In the genomic region with DNA sequence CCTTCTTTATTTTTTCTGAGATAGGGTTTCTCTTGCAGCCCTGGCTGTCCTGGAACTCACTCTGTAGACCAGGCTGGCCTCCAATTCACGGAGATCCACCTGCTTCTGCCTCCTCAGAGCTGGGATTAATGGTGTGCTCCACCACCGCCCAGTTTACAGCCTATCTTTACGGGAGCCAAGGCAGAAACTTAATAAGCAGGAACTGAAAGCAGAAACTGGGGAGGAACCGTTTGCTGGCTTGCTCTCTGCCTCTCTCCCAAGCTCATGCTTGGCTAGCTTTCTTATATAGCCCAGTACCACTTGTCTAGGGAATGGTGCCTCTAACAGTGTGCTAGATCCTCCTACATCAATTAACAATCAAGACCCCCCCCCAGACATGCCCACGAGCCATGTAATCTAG, we compare ENCODE assay signal across 9 mouse cellular contexts. TPM values are rescaled to one million over a fixed set of nuclear protein-coding genes. Genes with fewer than 3 reads are reported as not detected.
DNase-seq lines count a peak whose midpoint lies in the region; ATAC-seq and TF ChIP-seq lines count a peak whose summit lies in the region.
"Had no signal": no experiment of that assay in that cellular context is flagged by ENCODE, and none has a peak within 500 bp of the region (broad histone marks: within the 10 kb centered on the region; RNA-seq: fewer than 3 reads in every experiment).

No protein-coding gene starts in this region.

- no peak overlapping the region for H3K27ac ChIP-seq in lung, embryonic 14.5 days (ENCODE audit: low read depth)
- no peak overlapping the region for H3K27ac ChIP-seq in limb, embryonic 11.5 days (replicated peaks; ENCODE audit: low read depth, low read length)
- H3K27ac ChIP-seq in neural tube, embryonic 13.5 days (replicated peaks), result no peak overlapping the region
- H3K27ac ChIP-seq: heart, adult 2 months had no signal

- H3K36me3 ChIP-seq in lung, embryonic 14.5 days (ENCODE audit: insufficient read depth), result peaks cover 5% of the 10 kb centered on the region
- peaks cover 2% of the 10 kb centered on the region; the same call in 1 of the 2 replicates for H3K36me3 ChIP-seq in limb, embryonic 11.5 days (ENCODE audit: control insufficient read depth, insufficient read depth, low read length)
- no peaks in the 10 kb centered on the region for H3K36me3 ChIP-seq in neural tube, embryonic 13.5 days

- DNase-seq in lung, embryonic 14.5 days, result no peak
- no peak for DNase-seq in lung, adult 18-20 months
- DNase-seq in limb, embryonic 11.5 days (ENCODE audit: low spot score), result no peak
- no peak for DNase-seq in thymus, postnatal 14 days
- DNase-seq in urinary bladder, adult 2 months (ENCODE audit: low spot score), result no peak
- DNase-seq: heart, adult 2 months had no signal

- H3K9me3 ChIP-seq in lung, embryonic 14.5 days (ENCODE audit: low read depth, low read length), result no peaks in the 10 kb centered on the region
- H3K9me3 ChIP-seq in limb, embryonic 11.5 days (ENCODE audit: control insufficient read depth, low read length), result no peaks in the 10 kb centered on the region
- no peaks in the 10 kb centered on the region for H3K9me3 ChIP-seq in neural tube, embryonic 13.5 days
- H3K9me3 ChIP-seq: megakaryocyte, embryonic 14.5 days had no signal

- WGBS in lung, embryonic 14.5 days, result 53% methylated on average over 5 of the region's 5 CpGs
- 58% methylated on average over 5 of the region's 5 CpGs for WGBS in limb, embryonic 11.5 days
- WGBS in neural tube, embryonic 13.5 days, result 55% methylated on average over 5 of the region's 5 CpGs

- peak; percentile 23; the same call in 1 of the 2 replicates for ATAC-seq in lung, embryonic 14.5 days (ENCODE audit: insufficient read depth)
- peak; percentile 66 for ATAC-seq in granulocyte monocyte progenitor cell, adult 5-6 weeks (replicated peaks; ENCODE audit: poor library complexity, severe bottlenecking)
- no peak for ATAC-seq in limb, embryonic 11.5 days (ENCODE audit: insufficient number of reproducible peaks, low FRiP score, low TSS enrichment, low read depth)
- peak; percentile 46 for ATAC-seq in neural tube, embryonic 13.5 days (ENCODE audit: low read depth)

- no peaks in the 10 kb centered on the region for H3K4me1 ChIP-seq in lung, embryonic 14.5 days (ENCODE audit: insufficient read depth)
- H3K4me1 ChIP-seq in limb, embryonic 11.5 days (ENCODE audit: control insufficient read depth, insufficient read depth, low read length), result peaks cover 5% of the 10 kb centered on the region; the same call in 1 of the 2 replicates
- peaks cover 7% of the 10 kb centered on the region for H3K4me1 ChIP-seq in neural tube, embryonic 13.5 days (replicated peaks)

- no peaks in the 10 kb centered on the region for H3K27me3 ChIP-seq in lung, embryonic 14.5 days (ENCODE audit: insufficient read depth, low read length)
- H3K27me3 ChIP-seq in limb, embryonic 11.5 days (ENCODE audit: control insufficient read depth, insufficient read depth, low read length), result no peaks in the 10 kb centered on the region
- H3K27me3 ChIP-seq in neural tube, embryonic 13.5 days, result no peaks in the 10 kb centered on the region
- H3K27me3 ChIP-seq: megakaryocyte, embryonic 14.5 days had no signal

- H3K4me2 ChIP-seq in lung, embryonic 14.5 days, result peak overlapping the region; percentile 54
- H3K4me2 ChIP-seq in limb, embryonic 11.5 days (ENCODE audit: low read depth, severe bottlenecking), result peak overlapping the region; percentile 36; the same call in 1 of the 2 replicates
- H3K4me2 ChIP-seq in neural tube, embryonic 13.5 days, result peak overlapping the region; percentile 45

- no peak overlapping the region; the same call in 1 of the 2 replicates for H3K9ac ChIP-seq in lung, embryonic 14.5 days
- no peak overlapping the region for H3K9ac ChIP-seq in limb, embryonic 11.5 days (ENCODE audit: low read length)
- H3K9ac ChIP-seq in neural tube, embryonic 13.5 days, result peak overlapping the region; percentile 41; the same call in 1 of the 2 replicates

- TF ChIP-seq CTCF in lung, embryonic 14.5 days (IDR thresholded peaks at IDR 0.05; ENCODE audit: low read depth), result no peak

- no peak overlapping the region for H3K4me3 ChIP-seq in lung, embryonic 14.5 days (ENCODE audit: low read depth, low read length)
- no peak overlapping the region for H3K4me3 ChIP-seq in limb, embryonic 11.5 days (ENCODE audit: low read depth, low read length)
- H3K4me3 ChIP-seq in neural tube, embryonic 13.5 days, result no peak overlapping the region
- H3K4me3 ChIP-seq: heart, adult 2 months; megakaryocyte, embryonic 14.5 days had no signal

RNA-seq across cellular contexts. Expression of gene Pkn3, which starts 6.6 kb away (rescaled TPM):
- polyA plus RNA-seq in lung, embryonic 14.5 days (2014; fragmentation: Nextera tagmentation; extraction: Ambion mirVana), result 9.5 and 11.7 TPM in 2 replicates
- total RNA-seq in granulocyte monocyte progenitor cell, adult 5-6 weeks (2014; fragmentation: Nextera tagmentation), result 10.1 and 13.1 TPM in 2 replicates
- 4.6 and 14.9 TPM in 2 replicates for total RNA-seq in granulocyte monocyte progenitor cell, adult 5-6 weeks (2017)
- 9.0 and 10.6 TPM in 2 replicates for polyA plus RNA-seq in limb, embryonic 11.5 days (2014; fragmentation: Nextera tagmentation; extraction: Ambion mirVana)
- polyA plus RNA-seq in neural tube, embryonic 13.5 days (2015; fragmentation: Nextera tagmentation; extraction: Ambion mirVana), result 1.8 and 2.7 TPM in 2 replicates
- polyA plus RNA-seq in urinary bladder, adult 2 months (2012; rRNA removed), result 18.6 and 22.3 TPM in 2 replicates

RNA-seq across cellular contexts. Expression of gene Zdhhc12, which starts 9.3 kb away (rescaled TPM):
- 28.5 and 31.5 TPM in 2 replicates for polyA plus RNA-seq in lung, embryonic 14.5 days (2014; fragmentation: Nextera tagmentation; extraction: Ambion mirVana)
- total RNA-seq in granulocyte monocyte progenitor cell, adult 5-6 weeks (2014; fragmentation: Nextera tagmentation), result 21.5 and 24.1 TPM in 2 replicates
- 11.0 and 20.7 TPM in 2 replicates for total RNA-seq in granulocyte monocyte progenitor cell, adult 5-6 weeks (2017)
- 32.1 and 34.1 TPM in 2 replicates for polyA plus RNA-seq in limb, embryonic 11.5 days (2014; fragmentation: Nextera tagmentation; extraction: Ambion mirVana)
- polyA plus RNA-seq in neural tube, embryonic 13.5 days (2015; fragmentation: Nextera tagmentation; extraction: Ambion mirVana), result 26.5 and 32.5 TPM in 2 replicates
- polyA plus RNA-seq in urinary bladder, adult 2 months (2012; rRNA removed), result 31.5 and 40.7 TPM in 2 replicates

RNA-seq across cellular contexts. Expression of gene Set, which starts 26.9 kb away (rescaled TPM):
- 564 and 591 TPM in 2 replicates for polyA plus RNA-seq in lung, embryonic 14.5 days (2014; fragmentation: Nextera tagmentation; extraction: Ambion mirVana)
- total RNA-seq in granulocyte monocyte progenitor cell, adult 5-6 weeks (2014; fragmentation: Nextera tagmentation), result 415 and 437 TPM in 2 replicates
- total RNA-seq in granulocyte monocyte progenitor cell, adult 5-6 weeks (2017), result 2,035 and 2,054 TPM in 2 replicates
- polyA plus RNA-seq in limb, embryonic 11.5 days (2014; fragmentation: Nextera tagmentation; extraction: Ambion mirVana), result 780 and 808 TPM in 2 replicates
- polyA plus RNA-seq in neural tube, embryonic 13.5 days (2015; fragmentation: Nextera tagmentation; extraction: Ambion mirVana), result 338 and 380 TPM in 2 replicates
- polyA plus RNA-seq in urinary bladder, adult 2 months (2012; rRNA removed), result 114 and 146 TPM in 2 replicates

RNA-seq across cellular contexts. Expression of gene Wdr34, which starts 35.4 kb away (rescaled TPM):
- 27.7 and 28.5 TPM in 2 replicates for polyA plus RNA-seq in lung, embryonic 14.5 days (2014; fragmentation: Nextera tagmentation; extraction: Ambion mirVana)
- total RNA-seq in granulocyte monocyte progenitor cell, adult 5-6 weeks (2014; fragmentation: Nextera tagmentation), result 21.9 and 23.1 TPM in 2 replicates
- 11.5 and 14.1 TPM in 2 replicates for total RNA-seq in granulocyte monocyte progenitor cell, adult 5-6 weeks (2017)
- 32.6 and 32.8 TPM in 2 replicates for polyA plus RNA-seq in limb, embryonic 11.5 days (2014; fragmentation: Nextera tagmentation; extraction: Ambion mirVana)
- polyA plus RNA-seq in neural tube, embryonic 13.5 days (2015; fragmentation: Nextera tagmentation; extraction: Ambion mirVana), result 49.6 and 53.5 TPM in 2 replicates
- 17.6 and 18.0 TPM in 2 replicates for polyA plus RNA-seq in urinary bladder, adult 2 months (2012; rRNA removed)

RNA-seq across cellular contexts. Expression of gene Zer1, which starts 40.3 kb away (rescaled TPM):
- 8.8 and 8.9 TPM in 2 replicates for polyA plus RNA-seq in lung, embryonic 14.5 days (2014; fragmentation: Nextera tagmentation; extraction: Ambion mirVana)
- 18.3 and 22.7 TPM in 2 replicates for total RNA-seq in granulocyte monocyte progenitor cell, adult 5-6 weeks (2014; fragmentation: Nextera tagmentation)
- 8.5 and 10.6 TPM in 2 replicates for total RNA-seq in granulocyte monocyte progenitor cell, adult 5-6 weeks (2017)
- polyA plus RNA-seq in limb, embryonic 11.5 days (2014; fragmentation: Nextera tagmentation; extraction: Ambion mirVana), result 6.7 and 8.7 TPM in 2 replicates
- 11.8 and 12.8 TPM in 2 replicates for polyA plus RNA-seq in neural tube, embryonic 13.5 days (2015; fragmentation: Nextera tagmentation; extraction: Ambion mirVana)
- 46.2 and 46.5 TPM in 2 replicates for polyA plus RNA-seq in urinary bladder, adult 2 months (2012; rRNA removed)
